Mouse (Mus musculus) activated CD4-positive, CD25-positive, alpha-beta regulatory T cell, adult 9 weeks (primary cell): ENCODE measurements around the gene Anp32b. TPM values are rescaled to one million over a fixed set of nuclear protein-coding genes. Genes with fewer than 3 reads are reported as not detected.

Source experiments
- polyA plus RNA-seq: library from polyadenylated mRNA; unstranded; fragments of 100-300 nt; shearing (Covaris generic); gene quantifications from one replicate; pipeline ENCODE4 v1.2.1, GENCODE M21; 2017

Anp32b gene
- 43.0 TPM for polyA plus RNA-seq

DNA sequence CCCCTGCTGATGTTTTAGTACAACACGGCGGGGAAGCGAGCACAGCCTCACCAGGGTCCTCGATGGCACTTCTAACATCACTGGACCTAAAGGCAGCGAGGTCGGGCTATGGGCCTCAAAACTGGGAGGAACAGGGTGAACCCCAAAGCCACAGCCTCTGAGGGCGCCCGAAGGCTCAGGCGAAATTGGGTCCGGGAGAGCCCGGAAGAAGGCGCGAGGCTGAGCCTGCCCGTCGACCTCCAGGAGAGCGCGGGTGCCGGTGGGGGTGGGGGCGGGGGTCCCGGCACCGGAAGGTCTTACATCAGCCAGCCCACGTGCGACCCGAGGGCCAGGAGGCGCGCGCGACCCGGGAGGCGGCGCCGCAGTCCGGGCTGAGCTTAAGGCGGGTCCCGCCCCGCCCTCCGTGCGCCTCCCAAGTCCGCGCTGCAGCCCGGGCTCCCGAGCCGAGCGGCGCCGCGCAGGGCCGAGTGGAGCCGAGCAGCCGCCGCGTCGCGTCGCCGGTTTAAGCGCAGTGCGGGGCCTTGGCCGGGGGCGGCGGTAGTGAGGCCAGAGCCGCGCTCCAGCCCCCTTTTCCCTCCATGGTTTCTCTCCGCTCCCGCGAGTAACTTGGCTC is at the start of gene Anp32b:
TSS of gene Anp32b (plus strand) at position 384 of the 613 bp plus-strand sequence.

DNA sequence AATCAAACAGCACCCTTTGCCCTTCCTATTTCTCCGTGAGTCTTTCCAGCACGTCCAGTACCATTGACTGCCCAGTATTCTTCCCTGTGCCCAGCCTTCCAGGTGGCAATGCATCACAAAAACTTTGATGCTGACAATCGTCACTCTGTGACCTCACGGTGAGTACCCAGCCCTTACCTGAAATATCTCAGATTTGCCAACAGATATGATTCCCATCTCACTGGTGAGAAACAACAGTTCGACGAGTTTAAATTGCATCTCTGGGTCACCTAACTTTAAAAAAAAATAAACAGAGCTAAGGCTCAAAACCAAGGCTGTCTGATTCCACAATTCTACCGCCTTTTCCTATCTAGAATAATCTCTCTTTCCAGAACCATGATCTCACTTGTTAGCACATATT is 37.3 kb upstream of the Anp32b start, which contains the start of gene Hemgn:
TSS of gene Hemgn (minus strand) at position 101 of the 400 bp plus-strand sequence.

DNA sequence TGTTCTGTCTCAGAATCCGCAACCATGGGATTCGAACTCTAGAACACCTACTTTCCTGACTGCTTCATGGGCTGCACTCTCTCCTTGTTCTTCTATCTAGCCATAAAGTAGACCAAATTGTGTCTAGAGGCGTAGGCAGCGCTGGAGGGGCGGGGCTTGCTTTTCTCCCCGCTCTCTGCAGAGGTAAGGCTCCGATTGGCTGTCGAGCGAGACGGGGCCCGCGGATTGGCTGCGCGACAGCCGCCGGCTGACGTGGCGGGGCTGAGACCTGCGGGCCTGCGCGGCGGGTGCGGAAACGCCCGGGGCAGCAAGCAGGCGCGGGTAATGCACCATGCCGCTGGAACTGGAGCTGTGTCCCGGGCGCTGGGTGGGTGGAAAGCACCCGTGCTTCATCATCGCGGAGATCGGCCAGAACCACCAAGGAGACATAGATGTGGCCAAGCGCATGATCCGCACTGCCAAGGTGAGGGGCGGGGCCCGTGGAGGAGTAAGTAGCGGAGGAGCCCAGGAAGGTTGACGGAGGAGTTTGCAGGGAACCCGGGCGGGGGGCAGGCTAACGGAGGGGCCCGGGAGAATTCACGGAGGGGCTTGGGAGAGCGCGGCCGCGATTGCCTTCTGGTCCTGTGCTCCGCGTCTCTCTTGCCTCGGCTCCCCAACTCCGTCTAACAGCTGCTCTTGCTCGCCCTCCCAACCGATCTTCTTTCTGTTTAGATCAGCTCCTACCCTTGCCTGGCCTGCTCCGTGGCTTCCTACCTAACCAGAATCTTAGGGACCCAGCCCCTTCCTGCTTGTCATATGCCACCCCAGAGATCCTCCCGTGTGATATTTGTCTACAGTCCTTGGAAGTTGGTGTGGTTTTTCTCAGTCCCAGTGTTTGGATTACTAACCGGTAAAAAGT is 38.6 kb downstream of the Anp32b start, which contains the start of gene Nans:
TSS of gene Nans (plus strand) at position 221 of the 898 bp plus-strand sequence.

Other genes starting within 250 kb of the Anp32b start
- gene Foxe1, start 107.3 kb upstream of the Anp32b start, polyA plus RNA-seq = not detected
- 23.5 TPM for gene Trmo, start 61.5 kb upstream of the Anp32b start, polyA plus RNA-seq
- 1.6 TPM for gene Hemgn, start 37.4 kb upstream of the Anp32b start, polyA plus RNA-seq
- 93.9 TPM for gene Nans, start 38.3 kb downstream of the Anp32b start, polyA plus RNA-seq
- 51.9 TPM for gene Trim14, start 85.2 kb downstream of the Anp32b start, polyA plus RNA-seq
- gene Coro2a, start 151.3 kb downstream of the Anp32b start, polyA plus RNA-seq = 112 TPM
- gene Tbc1d2, start 199.3 kb downstream of the Anp32b start, polyA plus RNA-seq = 1.6 TPM